Mouse (Mus musculus): ENCODE results near the gene Spz1. TPM values are rescaled to one million over a fixed set of nuclear protein-coding genes. Genes with fewer than 3 reads are reported as not detected.

Spz1 gene
- polyA plus RNA-seq, 2 experiments = not detected

GRCm38 (mm10) chr13:92580220-92581043, 4.5 kb upstream of the Spz1 start:
- H3K4me3 ChIP-seq (ENCODE audit: insufficient read depth in 1 of 2, low read depth in 2 of 2, low read length in 2 of 2) = no peak overlapping the region
- peaks cover 4 to 10% of the 10 kb centered on the region in 2 experiments for H3K4me1 ChIP-seq (replicated peaks; ENCODE audit: control insufficient read depth in 2 of 2, insufficient read depth in 2 of 2, low read length in 1 of 2)
- TF ChIP-seq CTCF (IDR thresholded peaks at IDR 0.05; ENCODE audit: low read depth) (peak; percentile 81), EP300 (IDR thresholded peaks at IDR 0.05; ENCODE audit: low read depth) (no peak)
- H3K9me3 ChIP-seq (ENCODE audit: control insufficient read depth, low read length) = no peaks in the 10 kb centered on the region
- 39% methylated on average over 10 of the region's 10 CpGs for WGBS (ENCODE audit: insufficient replicate concordance)
- H3K9ac ChIP-seq (replicated peaks) = no peak overlapping the region
- H3K27ac ChIP-seq = no peak overlapping the region
- H3K36me3 ChIP-seq (replicated peaks; ENCODE audit: control insufficient read depth, insufficient read depth, low read depth) = no peaks in the 10 kb centered on the region
- H3K27me3 ChIP-seq (ENCODE audit: control insufficient read depth, insufficient read depth, low read length) = no peaks in the 10 kb centered on the region
- peak; percentile 52 to 55 (median 54) for DNase-seq (ENCODE audit: low read depth in 3 of 3, low spot score in 3 of 3)
- H3K4me2 ChIP-seq (ENCODE audit: low read depth) = no peak overlapping the region; the same call in 1 of the 2 replicates
- ATAC-seq (ENCODE audit: insufficient read depth) = peak; percentile 56; the same call in 1 of the 2 replicates

- Histone ChIP-seq H3K9me3 (ENCODE audit: control insufficient read depth, low read length) (no peaks in the 10 kb centered on the region), H3K4me3 (ENCODE audit: insufficient read depth in 1 of 2, low read depth in 2 of 2, low read length in 2 of 2) (no peak overlapping the region), H3K4me2 (ENCODE audit: low read depth) (no peak overlapping the region), H3K36me3 (replicated peaks; ENCODE audit: control insufficient read depth, insufficient read depth, low read depth) (no peaks in the 10 kb centered on the region), H3K27me3 (ENCODE audit: control insufficient read depth, insufficient read depth, low read length) (no peaks in the 10 kb centered on the region), H3K9ac (replicated peaks) (no peak overlapping the region), H3K27ac (no peak overlapping the region), H3K4me1 (replicated peaks; ENCODE audit: control insufficient read depth in 2 of 2, insufficient read depth in 2 of 2, low read length in 1 of 2) (peaks cover 4 to 10% of the 10 kb centered on the region in 2 experiments)
- no peak for DNase-seq (ENCODE audit: low read depth in 3 of 3, low spot score in 3 of 3)
- no peak for ATAC-seq (ENCODE audit: insufficient read depth)
- WGBS (ENCODE audit: insufficient replicate concordance) = 56% methylated on average over 4 of the region's 4 CpGs
- no peak for TF ChIP-seq CTCF (IDR thresholded peaks at IDR 0.05; ENCODE audit: low read depth)
- TF ChIP-seq EP300 (IDR thresholded peaks at IDR 0.05; ENCODE audit: low read depth) = no peak
These were observed 2.2 kb upstream of the Spz1 start for GRCm38 (mm10) chr13:92578210-92578609.

DNA sequence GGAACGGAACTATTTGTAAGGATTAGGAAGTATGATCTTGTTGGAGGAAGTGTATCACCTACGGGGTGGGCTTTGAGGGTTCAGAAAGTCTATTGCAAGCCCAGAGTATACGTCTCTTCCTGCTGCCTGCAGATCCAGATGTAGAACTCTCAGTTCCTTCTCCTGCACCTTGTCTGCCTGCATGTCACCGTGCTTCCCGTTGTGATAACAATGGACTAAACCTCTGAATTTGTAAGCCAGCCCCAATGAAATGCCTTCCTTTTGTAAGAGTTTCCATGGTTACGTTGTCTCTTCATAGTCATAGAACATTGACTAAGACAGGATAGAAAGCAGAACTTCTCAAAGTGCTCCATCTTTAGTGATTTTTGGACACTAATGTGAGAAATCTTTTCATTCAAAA, 716 bp upstream of the Spz1 start:
- Histone ChIP-seq H3K9me3 (ENCODE audit: control insufficient read depth, low read length) (no peaks in the 10 kb centered on the region), H3K4me2 (ENCODE audit: low read depth) (no peak overlapping the region), H3K27ac (no peak overlapping the region), H3K27me3 (ENCODE audit: control insufficient read depth, insufficient read depth, low read length) (no peaks in the 10 kb centered on the region), H3K36me3 (replicated peaks; ENCODE audit: control insufficient read depth, insufficient read depth, low read depth) (no peaks in the 10 kb centered on the region), H3K4me1 (replicated peaks; ENCODE audit: control insufficient read depth in 2 of 2, insufficient read depth in 2 of 2, low read length in 1 of 2) (peaks cover 4 to 9% of the 10 kb centered on the region in 2 experiments), H3K9ac (replicated peaks) (no peak overlapping the region), H3K4me3 (ENCODE audit: insufficient read depth in 1 of 2, low read depth in 2 of 2, low read length in 2 of 2) (no peak overlapping the region)
- DNase-seq (ENCODE audit: low read depth in 3 of 3, low spot score in 3 of 3) (no peak), ATAC-seq (ENCODE audit: insufficient read depth) (no peak)
- WGBS (ENCODE audit: insufficient replicate concordance) = 39% methylated on average over 6 of the region's 6 CpGs
- no peak for TF ChIP-seq EP300 (IDR thresholded peaks at IDR 0.05; ENCODE audit: low read depth)
- TF ChIP-seq CTCF (IDR thresholded peaks at IDR 0.05; ENCODE audit: low read depth) = no peak

DNA sequence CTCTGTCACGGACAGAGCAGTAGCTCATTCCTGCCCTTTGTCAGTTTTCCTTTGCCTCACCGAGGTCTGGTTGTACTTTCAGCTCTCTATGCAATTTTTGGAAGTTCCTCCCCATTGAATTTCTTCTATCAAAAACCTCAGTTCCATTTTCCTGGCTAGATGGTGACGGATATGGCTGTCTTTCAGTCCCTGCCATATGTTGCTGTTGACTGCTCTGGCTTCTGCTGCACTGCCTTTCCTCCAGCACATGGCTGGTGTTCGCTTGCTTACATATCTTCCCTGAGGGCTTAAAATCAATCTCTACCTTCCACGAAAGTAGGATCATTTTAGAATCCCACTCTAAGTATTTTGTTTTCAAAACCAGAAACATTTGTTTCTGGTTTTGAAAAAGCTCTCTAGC, 16.5 kb downstream of the Spz1 start:
- Histone ChIP-seq H3K9me3 (ENCODE audit: control insufficient read depth, low read length) (no peaks in the 10 kb centered on the region), H3K36me3 (replicated peaks; ENCODE audit: control insufficient read depth, insufficient read depth, low read depth) (no peaks in the 10 kb centered on the region), H3K9ac (replicated peaks) (no peak overlapping the region), H3K4me3 (ENCODE audit: insufficient read depth in 1 of 2, low read depth in 2 of 2, low read length in 2 of 2) (no peak overlapping the region), H3K27me3 (ENCODE audit: control insufficient read depth, insufficient read depth, low read length) (no peaks in the 10 kb centered on the region), H3K4me1 (replicated peaks; ENCODE audit: control insufficient read depth in 2 of 2, insufficient read depth in 2 of 2, low read length in 1 of 2) (no peaks in the 10 kb centered on the region), H3K4me2 (ENCODE audit: low read depth) (no peak overlapping the region), H3K27ac (no peak overlapping the region)
- 53% methylated on average over 5 of the region's 5 CpGs for WGBS (ENCODE audit: insufficient replicate concordance)
- TF ChIP-seq EP300 (IDR thresholded peaks at IDR 0.05; ENCODE audit: low read depth) = no peak
- TF ChIP-seq CTCF (IDR thresholded peaks at IDR 0.05; ENCODE audit: low read depth) = no peak
- no peak for ATAC-seq (ENCODE audit: insufficient read depth)
- no peak for DNase-seq (ENCODE audit: low read depth in 3 of 3, low spot score in 3 of 3)

GRCm38 (mm10) chr13:92557229-92557628, 18.7 kb downstream of the Spz1 start:
- WGBS (ENCODE audit: insufficient replicate concordance) = 48% methylated on average over 2 of the region's 2 CpGs
- no peaks in the 10 kb centered on the region for H3K9me3 ChIP-seq (ENCODE audit: control insufficient read depth, low read length)
- no peak overlapping the region for H3K27ac ChIP-seq
- no peaks in the 10 kb centered on the region for H3K36me3 ChIP-seq (replicated peaks; ENCODE audit: control insufficient read depth, insufficient read depth, low read depth)
- DNase-seq (ENCODE audit: low read depth in 3 of 3, low spot score in 3 of 3) (no peak), ATAC-seq (ENCODE audit: insufficient read depth) (no peak)
- H3K4me3 ChIP-seq (ENCODE audit: insufficient read depth in 1 of 2, low read depth in 2 of 2, low read length in 2 of 2) = no peak overlapping the region
- no peaks in the 10 kb centered on the region for H3K4me1 ChIP-seq (replicated peaks; ENCODE audit: control insufficient read depth in 2 of 2, insufficient read depth in 2 of 2, low read length in 1 of 2)
- H3K4me2 ChIP-seq (ENCODE audit: low read depth) = no peak overlapping the region
- no peak for TF ChIP-seq CTCF (IDR thresholded peaks at IDR 0.05; ENCODE audit: low read depth)
- no peak for TF ChIP-seq EP300 (IDR thresholded peaks at IDR 0.05; ENCODE audit: low read depth)
- no peaks in the 10 kb centered on the region for H3K27me3 ChIP-seq (ENCODE audit: control insufficient read depth, insufficient read depth, low read length)
- H3K9ac ChIP-seq (replicated peaks) = no peak overlapping the region

Data from liver, embryonic 14.5 days (tissue).